Mouse (Mus musculus) gastrocnemius, adult 18-20 months (tissue): ENCODE measurements around the gene Srxn1. TPM values are rescaled to one million over a fixed set of nuclear protein-coding genes. Genes with fewer than 3 reads are reported as not detected.

ENCODE experiments used
- DNase-seq: peaks from one replicate; pipeline ENCODE4 v3.0.0; 2021; ENCODE audit warnings: low spot score
- total RNA-seq, 2 experiments: library from RNA; stranded (reverse); gene quantifications; 2 replicates each; pipeline ENCODE4 v1.2.3; 2021

The Srxn1 gene
- total RNA-seq, 2 experiments from 2014 or later: 19.6 to 67.1 TPM

DNA sequence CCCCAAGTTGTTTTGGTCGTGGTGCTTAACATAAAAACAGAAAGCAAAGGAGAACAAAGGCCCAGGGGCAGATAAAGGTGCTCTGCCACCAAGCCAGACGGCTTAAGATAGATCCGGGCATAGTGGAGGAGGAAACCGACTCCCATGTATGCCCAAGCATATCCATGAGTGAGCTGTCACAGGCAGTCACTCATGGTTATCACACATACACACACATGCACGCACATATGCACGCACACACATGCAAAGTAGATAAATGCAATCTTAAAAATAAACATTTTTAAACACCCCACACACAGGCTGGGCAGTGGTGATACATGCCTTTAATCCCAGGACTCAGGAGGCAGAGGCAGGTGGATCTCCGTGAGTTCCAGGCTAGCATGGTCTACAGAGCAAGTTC is 12.4 kb downstream of the Srxn1 start:
- no peak for DNase-seq

DNA sequence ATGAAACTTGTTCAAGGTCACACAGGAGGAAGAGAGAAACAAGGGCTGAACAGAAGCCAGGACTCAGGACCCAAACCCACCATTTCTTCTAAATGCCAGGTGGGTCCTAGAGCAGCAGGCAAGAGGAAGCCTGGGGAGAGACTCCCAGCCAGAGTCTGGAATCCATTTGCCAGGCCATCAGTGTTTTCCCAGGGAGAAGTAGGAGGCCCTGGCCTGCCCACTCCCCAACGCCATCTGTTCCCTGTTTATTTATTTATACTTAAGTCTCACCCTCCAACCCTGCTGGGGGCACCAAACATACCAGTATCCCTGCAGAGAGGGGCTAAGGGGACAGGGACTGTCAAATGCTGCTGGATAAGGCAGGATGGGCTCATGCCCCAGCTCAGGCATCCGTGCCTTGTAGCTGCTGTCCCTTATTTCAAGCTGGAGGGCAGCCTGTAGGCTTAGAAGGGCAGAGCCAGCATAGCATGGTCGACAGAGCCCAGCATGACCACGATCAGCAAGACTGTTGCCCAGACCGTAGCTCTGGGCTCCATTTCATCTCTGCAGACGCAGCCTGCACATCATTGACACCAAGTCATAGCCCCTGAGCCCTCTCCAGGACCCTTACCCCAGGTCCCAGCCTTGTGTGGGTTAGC is 14.0 kb downstream of the Srxn1 start:
- DNase-seq: no peak

GRCm38 (mm10) chr2:152122896-152123295 is 17.6 kb downstream of the Srxn1 start:
- no peak for DNase-seq

- DNase-seq: no peak
Measured at GRCm38 (mm10) chr2:152128597-152128996, 23.3 kb downstream of the Srxn1 start.

DNA sequence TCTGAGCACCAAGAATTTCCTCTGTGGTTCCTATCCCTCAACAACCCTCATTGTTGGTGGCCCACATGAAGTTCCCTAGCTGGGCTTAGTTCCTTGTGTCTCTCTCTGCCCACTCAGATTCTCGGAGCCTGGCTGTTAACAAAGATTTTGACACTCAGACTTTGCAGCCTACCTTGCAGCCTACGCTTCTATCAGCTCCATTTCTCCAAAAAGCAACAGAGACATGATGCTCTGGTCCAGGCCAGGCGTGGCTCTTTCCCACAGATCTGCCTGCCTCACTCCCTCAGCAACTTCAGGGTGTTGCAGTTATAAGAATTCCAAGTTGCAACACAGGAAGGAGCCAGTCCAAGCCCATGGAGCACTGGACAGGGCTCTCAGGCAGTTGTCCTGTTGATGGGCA is 24.5 kb downstream of the Srxn1 start:
- no peak for DNase-seq

DNA sequence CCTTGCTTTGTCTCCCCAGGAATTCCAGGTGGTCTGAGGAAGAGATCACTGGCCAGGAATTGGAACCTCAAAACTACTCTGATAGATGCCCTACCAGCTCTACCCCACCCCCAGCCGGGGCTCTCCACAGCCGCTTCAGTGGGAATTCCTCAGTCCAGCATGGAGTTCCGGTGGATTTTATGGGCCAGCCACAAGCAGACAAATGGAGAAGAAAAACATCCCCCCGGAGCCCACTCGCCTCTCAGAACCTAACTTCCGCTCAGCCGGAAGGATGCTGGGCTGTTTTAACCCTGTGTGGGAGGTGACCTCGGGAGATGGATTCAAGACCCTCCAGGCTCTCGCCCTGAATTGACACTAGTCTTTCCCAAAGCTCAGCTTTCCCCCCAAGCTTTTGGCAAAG is 26.7 kb downstream of the Srxn1 start:
- no peak for DNase-seq

DNA sequence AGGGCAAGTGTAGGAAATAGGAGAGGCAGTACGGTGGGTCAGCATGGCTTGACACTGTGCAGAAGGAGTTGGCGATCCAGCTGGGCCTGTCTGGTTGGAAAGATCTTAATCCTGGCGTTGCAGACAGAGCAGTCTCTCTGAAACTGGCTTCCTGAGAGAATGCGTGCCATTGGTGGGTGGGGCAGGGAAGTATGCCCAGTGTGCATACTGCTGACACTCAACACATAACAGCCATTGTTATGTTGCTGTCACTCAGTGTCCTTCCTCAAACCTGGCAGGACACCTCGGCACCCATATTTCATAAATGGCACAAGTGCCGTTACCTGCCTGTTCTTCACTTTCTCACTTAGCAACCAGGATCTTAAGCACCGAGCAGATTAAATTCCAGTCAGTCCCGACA is 27.4 kb downstream of the Srxn1 start:
- DNase-seq: no peak

GRCm38 (mm10) chr2:152139191-152139987 is 34.1 kb downstream of the Srxn1 start:
- DNase-seq: no peak

DNA sequence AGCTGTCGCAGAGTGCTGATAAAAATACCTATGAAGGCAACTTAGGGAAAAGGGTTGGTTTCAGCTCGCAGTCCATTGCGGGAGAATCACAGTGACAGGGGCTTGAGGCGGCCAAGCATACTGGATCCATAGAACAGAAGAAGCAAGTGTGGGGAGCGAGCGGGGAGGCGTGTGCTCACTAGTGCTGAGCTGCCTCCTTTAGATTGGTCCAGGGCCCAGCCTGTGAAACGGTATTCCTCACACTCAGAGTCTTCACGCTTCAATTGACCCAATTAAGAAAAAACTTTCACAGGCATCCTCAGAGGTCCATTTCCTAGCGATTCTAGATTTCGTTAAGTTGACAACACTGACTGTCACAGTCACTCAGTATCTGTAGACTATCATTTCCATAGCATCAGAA is 35.6 kb downstream of the Srxn1 start:
- DNase-seq: no peak

GRCm38 (mm10) chr2:152141491-152141890 is 36.2 kb downstream of the Srxn1 start:
- no peak for DNase-seq

GRCm38 (mm10) chr2:152142046-152142445 is 36.7 kb downstream of the Srxn1 start:
- no peak for DNase-seq

GRCm38 (mm10) chr2:152142571-152142970 is 37.3 kb downstream of the Srxn1 start:
- no peak for DNase-seq

- DNase-seq: peak; percentile 69
Measured at GRCm38 (mm10) chr2:152143279-152144157, 38.2 kb downstream of the Srxn1 start, which contains the start of gene Tcf15. Tcf15 (plus strand) TSS chr2:152143561.

DNA sequence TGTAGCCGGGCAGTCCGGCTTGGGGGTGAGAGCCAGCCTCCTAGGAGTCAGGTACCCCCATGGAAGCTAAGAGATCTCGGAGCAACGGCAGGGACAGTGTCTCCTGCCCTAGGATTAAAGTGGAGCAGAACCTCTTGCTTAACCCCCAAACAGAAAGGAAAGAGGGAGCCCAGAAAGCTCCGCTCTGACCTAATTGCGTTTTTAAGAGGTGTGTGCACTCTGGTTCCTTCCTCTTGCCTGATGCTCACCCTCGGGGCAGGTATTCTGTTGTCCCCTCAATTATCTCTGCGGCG is 38.8 kb downstream of the Srxn1 start:
- no peak for DNase-seq

GRCm38 (mm10) chr2:152144501-152144900 is 39.2 kb downstream of the Srxn1 start:
- no peak for DNase-seq

DNA sequence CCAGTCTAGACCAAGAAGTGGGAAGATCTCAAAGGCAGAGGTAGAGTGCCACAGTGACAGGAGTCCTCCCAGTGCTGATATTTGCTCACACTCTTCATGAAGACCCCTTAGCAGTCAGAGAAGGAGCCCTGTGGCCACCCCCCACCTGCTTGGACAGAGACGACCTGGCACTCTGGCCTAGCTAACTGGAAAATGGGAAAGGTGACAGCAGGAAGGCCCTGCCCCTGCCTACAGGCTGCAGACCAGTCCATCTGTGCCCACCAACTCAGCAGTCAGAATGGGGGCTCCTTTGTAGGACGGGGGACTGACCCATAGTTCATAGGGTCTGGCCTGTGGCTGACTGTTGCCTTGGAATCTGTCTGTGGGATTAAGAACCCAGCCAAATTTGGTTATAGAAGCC is 40.4 kb downstream of the Srxn1 start:
- no peak for DNase-seq

DNA sequence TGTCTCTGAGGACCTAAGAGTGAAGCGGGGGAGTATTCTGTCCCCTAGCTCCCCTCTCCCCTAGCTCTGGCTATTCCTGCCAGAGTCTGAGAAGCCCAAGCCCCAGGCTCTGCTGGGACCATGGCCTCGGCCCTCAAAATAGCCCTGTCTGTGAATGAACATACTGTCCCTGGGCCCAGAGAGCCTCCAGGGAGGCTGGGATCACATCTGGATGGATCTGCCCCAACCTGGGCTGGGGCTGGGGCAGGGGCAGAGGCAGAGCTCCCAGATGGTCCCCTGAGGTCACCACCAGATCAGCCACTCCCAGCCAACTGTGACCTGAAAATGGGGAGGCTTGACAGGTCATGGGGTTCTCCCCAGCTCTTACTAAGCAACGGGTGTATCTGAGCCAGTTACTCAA is 41.8 kb downstream of the Srxn1 start:
- DNase-seq: peak; percentile 61

GRCm38 (mm10) chr2:152148675-152149074 is 43.4 kb downstream of the Srxn1 start:
- no peak for DNase-seq

- no peak for DNase-seq
Measured at GRCm38 (mm10) chr2:152149891-152150290, 44.6 kb downstream of the Srxn1 start.

GRCm38 (mm10) chr2:152150373-152150772 is 45.1 kb downstream of the Srxn1 start:
- no peak for DNase-seq

DNA sequence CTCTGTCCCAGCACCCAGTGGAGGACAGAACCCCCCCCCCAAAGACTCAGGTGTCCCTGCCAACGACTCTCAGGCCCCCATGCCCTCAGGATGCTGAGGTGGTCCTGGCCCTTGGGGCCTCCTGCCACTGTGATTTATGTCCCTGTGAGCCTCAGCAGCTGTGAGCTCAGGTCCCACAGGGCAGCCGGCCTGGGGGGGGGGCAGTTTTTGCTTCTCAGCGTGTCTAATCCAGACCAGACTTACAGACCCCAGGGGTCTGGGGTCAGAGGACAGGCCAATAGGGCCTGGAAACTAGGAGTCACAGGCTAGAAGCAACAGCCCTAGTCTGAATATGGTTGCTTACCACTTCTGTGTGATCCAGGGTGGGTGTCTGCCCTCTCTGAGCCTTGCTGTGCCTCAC is 48.0 kb downstream of the Srxn1 start:
- DNase-seq: no peak
